Mouse (Mus musculus) adipocyte (in vitro differentiated cells): ENCODE measurements around the gene Spem2.
A peak's percentile ranks its signal among the peaks of the same experiment; 100 is the strongest.

Source experiments
- DNase-seq: peaks from one replicate; pipeline ENCODE4 v3.0.0-alpha.2; 2016; ENCODE audit warnings: low spot score

The Spem2 gene

GRCm38 (mm10) chr11:69799394-69800137 lies 18.7 kb downstream of the Spem2 start:
- no peak for DNase-seq

GRCm38 (mm10) chr11:69797924-69798323 lies 20.3 kb downstream of the Spem2 start:
- no peak for DNase-seq

- no peak for DNase-seq
These were observed 22.3 kb downstream of the Spem2 start for GRCm38 (mm10) chr11:69795983-69796435.

GRCm38 (mm10) chr11:69795168-69795982 lies 22.9 kb downstream of the Spem2 start, which contains the start of gene Chrnb1:
Gene Chrnb1, minus strand, starts transcription at chr11:69795943.
- peak; percentile 89 for DNase-seq

GRCm38 (mm10) chr11:69793429-69793828 lies 24.8 kb downstream of the Spem2 start:
- DNase-seq = no peak

GRCm38 (mm10) chr11:69791420-69791819 lies 26.8 kb downstream of the Spem2 start:
- DNase-seq = no peak

GRCm38 (mm10) chr11:69789431-69789830 lies 28.8 kb downstream of the Spem2 start:
- no peak for DNase-seq

GRCm38 (mm10) chr11:69787306-69787705 lies 31.0 kb downstream of the Spem2 start:
- no peak for DNase-seq

GRCm38 (mm10) chr11:69784793-69785272 lies 33.4 kb downstream of the Spem2 start:
- no peak for DNase-seq

- DNase-seq = no peak
These were observed 36.4 kb downstream of the Spem2 start for GRCm38 (mm10) chr11:69781828-69782227.

GRCm38 (mm10) chr11:69778985-69779384 lies 39.3 kb downstream of the Spem2 start:
- DNase-seq = no peak

- no peak for DNase-seq
These were observed 39.8 kb downstream of the Spem2 start for GRCm38 (mm10) chr11:69778258-69778982.

- no peak for DNase-seq
These were observed 40.6 kb downstream of the Spem2 start for GRCm38 (mm10) chr11:69777504-69778257.

GRCm38 (mm10) chr11:69776488-69776887 lies 41.8 kb downstream of the Spem2 start:
- no peak for DNase-seq

- no peak for DNase-seq
These were observed 42.5 kb downstream of the Spem2 start for GRCm38 (mm10) chr11:69775716-69776115.

- DNase-seq = no peak
These were observed 43.3 kb downstream of the Spem2 start for GRCm38 (mm10) chr11:69774961-69775360.

GRCm38 (mm10) chr11:69767625-69767909 lies 50.7 kb downstream of the Spem2 start:
- DNase-seq = no peak

GRCm38 (mm10) chr11:69766872-69767624 lies 51.2 kb downstream of the Spem2 start:
- no peak for DNase-seq
